Mouse (Mus musculus): ENCODE results near the gene Psmd9. TPM values are rescaled to one million over a fixed set of nuclear protein-coding genes. Genes with fewer than 3 reads are reported as not detected.
A peak's percentile ranks its signal among the peaks of the same experiment; 100 is the strongest.

Gene Psmd9
- total RNA-seq, 2 experiments from 2014 or later = 15.6 to 16.7 TPM

GRCm38 (mm10) chr5:123227762-123228523 is 58.7 kb downstream of the Psmd9 start:
- intact Hi-C loops (cut with DNase I) = no loop called here

GRCm38 (mm10) chr5:123228524-123228922 is 59.3 kb downstream of the Psmd9 start:
- intact Hi-C loops (cut with DNase I) = no loop called here
- DNase-seq (ENCODE audit: low spot score) = no peak

More at GRCm38 (mm10) chr5:123227762-123228523, 58.7 kb downstream of the Psmd9 start:
- peak; percentile 86 for DNase-seq (ENCODE audit: low spot score)

DNA sequence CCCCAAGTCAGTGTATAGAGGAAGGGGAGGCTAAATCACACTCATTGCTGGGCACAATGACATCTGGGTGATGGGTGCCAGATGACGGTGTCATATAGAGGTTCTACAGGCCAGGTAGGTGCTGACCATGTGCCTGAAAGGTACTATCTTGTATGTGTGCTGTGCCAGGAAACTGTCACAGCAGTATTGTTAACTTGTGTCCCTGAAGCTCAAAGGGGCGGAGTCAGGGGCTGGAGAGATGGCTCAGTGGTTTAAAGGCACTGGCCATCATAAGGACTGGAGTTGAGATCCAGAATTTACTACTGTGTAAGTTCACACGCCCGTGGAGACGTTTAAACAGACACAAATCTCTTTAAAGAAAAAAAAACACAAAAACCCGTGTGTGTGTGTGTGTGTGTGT is 60.1 kb downstream of the Psmd9 start:
- intact Hi-C loops (cut with DNase I) = no loop called here
- DNase-seq (ENCODE audit: low spot score) = no peak

- no peak for DNase-seq (ENCODE audit: low spot score)
- intact Hi-C loops (cut with DNase I) = no loop called here
These were observed 63.0 kb downstream of the Psmd9 start for GRCm38 (mm10) chr5:123232180-123232579.

DNA sequence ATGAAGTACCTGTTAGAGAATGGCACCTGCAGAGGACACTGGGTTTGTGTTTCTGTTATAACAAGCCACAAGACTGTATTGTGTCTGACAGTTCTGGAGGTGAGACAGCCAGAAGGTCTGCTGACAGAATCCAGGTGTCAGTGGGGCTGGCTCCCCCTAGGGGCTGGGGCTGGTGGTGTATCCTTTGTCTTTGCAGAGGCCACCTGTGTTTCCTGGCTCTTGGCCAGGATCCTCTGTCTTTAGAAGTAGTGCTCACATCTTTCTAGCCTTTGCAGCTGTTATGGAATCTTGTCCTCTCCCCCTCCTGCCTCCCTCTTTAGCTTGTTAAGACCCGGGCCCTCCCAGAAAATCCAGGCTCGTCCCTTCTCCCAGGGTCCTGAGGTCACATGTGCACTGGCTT is 66.5 kb downstream of the Psmd9 start:
- intact Hi-C loops (cut with DNase I) = no loop called here
- DNase-seq (ENCODE audit: low spot score) = no peak

DNA sequence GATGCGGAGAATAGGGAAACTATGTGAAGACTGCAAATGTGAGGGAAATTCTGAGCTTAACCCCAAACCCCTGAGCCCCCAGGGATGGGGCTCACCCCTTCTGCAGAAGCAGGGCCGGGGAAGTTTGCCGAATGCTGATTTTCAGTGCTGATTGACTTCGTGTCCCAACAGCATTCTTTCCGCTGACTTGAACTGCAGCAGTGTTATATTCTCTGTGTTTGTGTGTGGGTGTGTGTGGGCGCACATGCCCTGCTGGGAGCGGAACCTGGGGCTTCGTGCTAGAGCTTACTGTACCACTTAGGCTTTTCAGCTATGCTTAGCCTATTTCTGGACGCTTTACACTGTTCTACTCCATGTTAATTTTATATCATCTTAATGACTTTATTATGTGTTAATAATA is 67.2 kb downstream of the Psmd9 start:
- intact Hi-C loops (cut with DNase I) = no loop called here
- DNase-seq (ENCODE audit: low spot score) = no peak

GRCm38 (mm10) chr5:123239501-123239900 is 70.3 kb downstream of the Psmd9 start:
- intact Hi-C loops (cut with DNase I) = no loop called here
- DNase-seq (ENCODE audit: low spot score) = peak; percentile 35

DNA sequence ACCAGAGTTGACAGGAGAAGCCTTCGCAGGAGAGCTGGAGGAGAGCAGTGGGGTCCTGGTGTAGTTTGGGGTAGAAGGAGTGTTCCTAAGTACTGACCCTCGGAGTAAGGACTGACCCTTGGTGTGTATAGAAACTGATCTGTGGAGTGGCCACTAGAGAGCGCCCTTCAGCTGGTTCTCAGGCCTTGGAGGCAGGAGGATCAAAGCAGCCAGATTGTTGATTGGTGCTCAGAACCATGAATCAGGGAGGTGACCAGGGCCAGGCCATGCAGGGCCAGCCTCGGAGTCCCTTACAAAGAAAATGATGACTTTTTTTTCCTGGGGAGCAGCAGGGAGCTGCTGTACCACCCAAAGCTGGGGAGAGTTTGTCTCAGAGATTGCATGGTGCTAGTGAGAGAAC is 76.3 kb downstream of the Psmd9 start:
- DNase-seq (ENCODE audit: low spot score) = no peak
- intact Hi-C loops (cut with DNase I) = no loop called here

- DNase-seq (ENCODE audit: low spot score) = no peak
- intact Hi-C loops (cut with DNase I) = loop anchor here (5.0 kb wide), 1 partner anchor 186 kb away; no protein-coding TSS in a partner anchor
These were observed 82.2 kb downstream of the Psmd9 start for GRCm38 (mm10) chr5:123251390-123251789.

DNA sequence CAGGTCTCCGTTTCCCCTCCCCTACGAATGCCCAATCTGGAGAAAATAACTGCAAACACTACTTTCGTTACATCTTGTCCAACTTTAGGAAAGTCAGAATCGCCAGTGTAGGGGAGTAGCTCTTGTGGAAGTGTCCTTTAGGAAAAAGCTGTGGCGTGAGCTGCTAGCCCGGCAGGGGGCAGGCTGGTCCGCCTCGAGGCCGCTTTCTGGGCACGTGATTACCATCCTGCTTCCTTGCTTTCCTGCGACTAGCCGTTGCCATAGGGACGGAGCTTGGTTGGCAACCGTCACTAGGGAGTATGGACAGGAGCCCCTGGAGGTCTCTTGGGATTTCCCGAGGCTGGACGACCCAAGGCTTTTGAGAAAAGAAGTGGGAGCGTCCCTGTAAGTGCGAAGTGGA is 82.6 kb downstream of the Psmd9 start, which contains the start of gene Wdr66:
Wdr66 (plus strand) TSS at position 269 of the 400 bp plus-strand sequence.
- DNase-seq (ENCODE audit: low spot score) = peak; percentile 64
- intact Hi-C loops (cut with DNase I) = loop anchor here (5.0 kb wide), 1 partner anchor 185 kb away; no protein-coding TSS in a partner anchor

DNA sequence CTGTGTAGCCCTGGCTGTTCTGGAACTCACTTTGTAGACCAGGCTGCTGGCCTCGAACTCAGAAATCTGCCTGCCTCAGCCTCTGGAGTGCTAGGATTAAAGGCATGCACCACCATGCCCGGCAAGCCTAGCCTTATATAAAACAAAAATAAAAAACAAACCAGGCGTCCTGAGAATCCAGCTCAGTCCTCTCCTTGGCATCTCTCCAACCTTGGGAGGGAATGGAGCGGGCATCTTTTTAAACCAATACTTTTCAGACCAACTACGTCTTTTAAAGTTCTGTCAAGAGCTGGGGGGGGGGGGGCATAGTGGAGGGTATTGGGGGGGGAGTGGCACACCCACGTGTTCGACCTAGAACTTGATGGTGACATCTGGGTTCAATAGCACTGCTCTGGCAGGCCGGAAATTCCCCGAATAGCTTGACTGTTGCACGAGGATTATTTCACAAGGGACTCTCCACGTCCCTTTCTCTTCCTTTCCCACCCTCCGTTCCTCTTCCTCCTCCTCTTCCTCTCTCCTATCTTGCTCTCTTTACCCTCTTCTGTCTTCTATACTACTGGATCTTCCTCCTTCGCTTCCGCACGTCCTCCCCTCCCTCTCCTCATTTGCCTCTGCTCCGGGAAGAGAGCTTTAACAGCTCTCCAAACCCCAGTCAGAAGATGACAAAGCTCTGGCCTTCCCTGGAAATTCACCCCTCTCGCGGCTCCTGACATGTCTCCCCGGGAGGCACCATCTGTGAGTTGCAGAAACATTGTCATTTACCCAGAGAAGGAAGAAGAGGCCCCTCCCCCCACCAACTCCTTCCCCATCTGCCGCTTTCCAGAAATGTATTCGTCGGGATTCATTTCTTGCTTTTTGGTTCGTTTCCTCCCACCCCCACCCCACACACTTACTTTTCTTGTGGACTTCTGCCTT is 87.9 kb downstream of the Psmd9 start:
- intact Hi-C loops (cut with DNase I) = no loop called here
- DNase-seq (ENCODE audit: low spot score) = no peak

GRCm38 (mm10) chr5:123258990-123259389 is 89.8 kb downstream of the Psmd9 start:
- no peak for DNase-seq (ENCODE audit: low spot score)
- intact Hi-C loops (cut with DNase I) = no loop called here

GRCm38 (mm10) chr5:123260698-123261097 is 91.5 kb downstream of the Psmd9 start:
- intact Hi-C loops (cut with DNase I) = no loop called here
- DNase-seq (ENCODE audit: low spot score) = no peak

DNA sequence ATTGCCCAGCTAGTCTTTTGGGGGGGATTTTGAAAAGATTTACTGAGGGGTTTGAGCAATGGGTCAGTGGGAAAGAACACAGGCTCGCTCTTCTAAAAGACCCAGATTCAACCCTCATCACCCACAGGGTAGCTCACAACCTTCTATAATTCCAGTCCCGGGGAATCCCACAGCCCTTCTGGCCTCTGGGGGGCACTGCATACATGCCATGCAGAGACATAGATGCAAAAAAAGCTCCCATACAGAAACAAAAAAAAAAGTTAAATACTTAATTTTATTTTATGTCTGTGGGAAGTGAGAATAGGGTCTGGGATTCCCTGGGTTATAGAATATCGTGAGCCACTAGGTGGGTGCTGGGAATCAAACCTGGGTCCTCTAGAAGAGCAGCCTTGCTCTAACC is 97.7 kb downstream of the Psmd9 start:
- intact Hi-C loops (cut with DNase I) = no loop called here

DNA sequence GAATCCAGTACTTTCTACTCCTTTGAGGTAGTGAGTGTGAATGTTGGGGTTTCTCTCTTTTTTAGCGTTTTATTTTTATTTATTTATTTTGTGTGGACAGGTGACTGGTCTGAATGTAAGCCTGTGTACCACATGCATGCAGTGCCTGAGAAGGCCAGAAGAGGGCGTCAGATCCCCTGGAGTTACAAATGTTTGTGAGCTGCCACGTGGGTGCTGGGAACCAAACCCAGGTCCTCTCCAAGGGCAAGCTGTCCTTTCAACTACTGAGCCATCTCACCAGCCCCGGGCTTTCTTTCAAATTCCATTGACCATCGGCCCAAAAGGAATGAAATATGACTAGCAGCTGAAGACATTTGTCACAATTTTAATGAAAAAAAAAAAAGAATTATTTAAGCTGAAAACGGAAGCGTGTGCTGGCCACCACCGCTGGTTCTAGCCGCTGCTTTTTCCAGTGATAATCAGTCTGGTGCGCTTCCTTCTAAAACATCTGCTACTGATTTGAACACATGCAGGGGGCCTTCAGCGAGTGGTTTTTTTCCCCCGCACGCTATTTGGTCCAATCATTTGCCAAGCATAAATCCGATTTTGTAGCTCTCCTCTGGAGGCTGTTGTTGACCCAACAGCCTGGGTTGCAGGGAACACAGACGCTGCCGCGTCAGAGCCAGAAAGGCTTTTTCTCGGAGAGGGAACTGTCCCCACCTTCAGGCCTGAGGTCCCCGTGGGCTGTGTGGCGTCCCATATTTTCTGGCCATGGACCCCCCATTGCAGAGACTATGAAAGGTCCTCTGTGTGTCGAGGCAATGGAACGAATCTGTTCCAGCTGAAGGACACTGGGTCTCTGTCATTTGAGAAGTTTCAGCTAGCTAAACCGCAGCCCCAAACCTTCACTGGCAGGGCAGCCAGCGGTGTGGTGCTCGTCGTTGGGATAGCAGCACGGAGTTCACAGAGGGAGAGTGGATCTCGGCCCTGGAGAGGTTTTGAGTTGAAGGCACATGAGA is 99.6 kb downstream of the Psmd9 start:
- intact Hi-C loops (cut with DNase I) = no loop called here
- DNase-seq (ENCODE audit: low spot score) = no peak

More for the DNA sequence above, 97.7 kb downstream of the Psmd9 start:
- DNase-seq (ENCODE audit: low spot score) = no peak

DNA sequence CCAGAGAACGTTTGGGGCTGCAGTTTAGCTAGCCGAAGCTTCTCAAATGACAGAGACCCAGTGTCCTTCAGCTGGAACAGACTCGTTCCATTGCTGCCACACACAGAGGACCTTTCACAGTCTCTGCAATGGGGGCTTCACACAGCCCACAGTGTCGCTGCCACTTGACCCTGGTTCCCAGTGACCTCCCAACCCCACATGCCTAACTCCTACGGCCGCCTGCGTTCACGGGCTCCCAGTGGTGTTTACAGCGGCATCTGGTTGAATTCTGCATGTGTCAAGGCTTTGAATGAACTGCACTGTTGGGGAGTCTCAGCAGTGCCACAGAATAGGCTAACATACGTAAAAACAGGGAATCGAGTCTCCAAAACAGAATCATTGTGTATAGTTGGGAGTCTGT is 101.7 kb downstream of the Psmd9 start:
- intact Hi-C loops (cut with DNase I) = no loop called here
- DNase-seq (ENCODE audit: low spot score) = no peak

DNA sequence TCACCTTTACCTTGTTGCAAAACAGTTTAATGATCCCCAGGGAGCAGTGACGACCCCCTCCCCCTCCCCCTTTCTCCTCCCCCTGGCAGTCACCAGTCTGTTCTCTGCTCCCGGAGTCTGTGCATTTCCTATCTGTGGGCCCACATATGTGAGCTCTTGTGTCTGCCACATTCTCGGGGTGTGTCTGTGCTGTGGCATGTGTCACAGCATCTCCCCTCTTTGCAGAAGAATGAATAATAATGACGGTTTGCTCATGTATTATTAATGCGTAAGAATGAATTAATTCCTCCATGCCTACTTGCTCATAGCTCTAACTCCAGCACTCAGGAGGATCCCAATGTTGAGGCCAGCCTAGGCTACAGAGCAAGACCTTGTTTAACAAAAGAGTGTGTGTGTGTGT is 103.7 kb downstream of the Psmd9 start:
- no peak for DNase-seq (ENCODE audit: low spot score)
- intact Hi-C loops (cut with DNase I) = no loop called here

- DNase-seq (ENCODE audit: low spot score) = no peak
- intact Hi-C loops (cut with DNase I) = no loop called here
These were observed 107.6 kb downstream of the Psmd9 start for GRCm38 (mm10) chr5:123276636-123277341.

- intact Hi-C loops (cut with DNase I) = no loop called here
- no peak for DNase-seq (ENCODE audit: low spot score)
These were observed 108.1 kb downstream of the Psmd9 start for GRCm38 (mm10) chr5:123277342-123277701.
